Mouse (Mus musculus): ENCODE results near the gene Max.

The Max gene

GRCm38 (mm10) chr12:76961932-76962891 lies at the start of gene Max:
TSS of gene Max (minus strand) at chr12:76962201.
- peak; percentile 100 for DNase-seq (ENCODE audit: low spot score in 2 of 2)

- no peak for DNase-seq (ENCODE audit: low spot score in 2 of 2)
Observed at GRCm38 (mm10) chr12:77011092-77011720, 49.2 kb upstream of the Max start.

DNA sequence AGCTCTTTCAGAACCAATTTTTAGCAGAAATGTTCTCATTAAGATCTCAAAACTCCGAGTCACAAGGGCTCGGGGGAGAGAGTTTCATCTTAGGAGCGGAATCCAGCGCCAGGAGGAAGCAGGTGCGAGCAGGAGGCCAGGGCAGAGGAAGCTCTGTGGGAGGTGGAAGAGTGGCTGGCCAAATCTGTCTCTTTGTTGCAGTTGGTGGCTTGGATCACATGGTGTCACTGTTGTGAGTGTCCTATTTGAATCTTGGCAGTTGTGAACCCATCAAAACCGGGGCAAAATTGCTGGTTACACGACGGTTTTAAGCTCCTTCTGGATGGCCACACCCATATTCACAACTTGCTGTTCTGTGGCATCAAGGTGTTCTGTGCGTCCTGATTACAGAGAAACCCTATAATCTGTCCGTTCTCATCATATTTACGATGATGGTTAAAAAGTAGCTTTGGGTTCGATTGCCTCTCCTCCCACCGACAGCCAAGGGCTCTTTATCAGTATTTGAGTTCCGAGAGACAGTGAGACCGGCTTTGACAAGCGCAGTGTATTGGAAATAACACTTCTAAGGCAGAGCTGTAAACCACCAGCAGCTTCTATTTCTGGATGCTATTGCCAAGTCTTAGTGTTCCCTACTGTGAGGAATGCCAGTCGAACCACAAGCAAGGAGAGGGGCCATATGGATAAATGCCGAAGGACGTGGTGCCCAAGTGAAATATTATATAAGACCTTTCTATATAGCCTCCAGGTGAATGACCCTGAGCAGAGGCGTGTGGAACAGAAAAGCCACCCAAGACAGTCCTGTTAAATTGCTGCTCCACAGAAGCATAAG lies 47.4 kb upstream of the Max start:
- no peak for DNase-seq (ENCODE audit: low spot score in 2 of 2)

DNA sequence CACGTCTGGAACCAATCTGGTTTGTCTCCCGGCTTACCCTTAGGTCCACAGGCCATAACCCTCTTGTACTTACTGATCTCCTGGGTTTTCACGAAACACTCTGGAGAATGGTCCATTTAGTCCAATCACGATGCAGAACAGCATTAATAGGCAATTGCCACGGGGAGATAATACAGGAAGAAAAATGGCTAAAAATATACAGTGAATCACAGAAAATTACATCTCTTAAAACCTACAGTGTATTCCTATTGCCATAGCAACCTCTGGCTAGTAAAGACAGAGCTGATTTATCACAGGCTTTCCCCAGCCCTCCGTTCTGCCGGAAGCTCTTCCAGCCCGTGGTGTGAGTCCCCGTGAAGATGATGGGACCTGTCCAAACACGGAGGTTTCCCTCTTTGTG lies 42.9 kb upstream of the Max start:
- DNase-seq (ENCODE audit: low spot score in 2 of 2), result no peak

- DNase-seq (ENCODE audit: low spot score in 2 of 2), result no peak
Observed at GRCm38 (mm10) chr12:77002551-77003228, 40.7 kb upstream of the Max start.

DNA sequence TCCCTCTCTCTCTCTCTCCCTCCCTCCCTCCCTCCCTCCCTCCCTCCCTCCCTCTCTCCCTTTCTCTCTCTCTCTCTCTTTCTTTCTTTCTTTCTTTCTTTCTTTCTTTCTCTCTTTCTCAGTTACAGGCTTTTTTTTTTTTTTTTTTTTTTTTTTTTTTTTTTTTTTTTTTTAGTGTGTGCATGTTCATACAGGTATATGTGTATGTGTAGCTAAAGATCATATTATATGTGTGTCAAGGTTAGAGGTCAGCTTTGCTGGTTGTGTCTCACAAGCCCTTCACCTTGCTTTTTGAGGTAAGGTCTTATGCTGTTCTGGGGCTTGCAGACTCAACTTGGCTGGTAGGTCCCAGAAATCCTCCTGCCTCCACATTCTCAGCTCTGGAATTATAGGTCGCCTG lies 39.3 kb upstream of the Max start:
- no peak for DNase-seq (ENCODE audit: low spot score in 2 of 2)

DNA sequence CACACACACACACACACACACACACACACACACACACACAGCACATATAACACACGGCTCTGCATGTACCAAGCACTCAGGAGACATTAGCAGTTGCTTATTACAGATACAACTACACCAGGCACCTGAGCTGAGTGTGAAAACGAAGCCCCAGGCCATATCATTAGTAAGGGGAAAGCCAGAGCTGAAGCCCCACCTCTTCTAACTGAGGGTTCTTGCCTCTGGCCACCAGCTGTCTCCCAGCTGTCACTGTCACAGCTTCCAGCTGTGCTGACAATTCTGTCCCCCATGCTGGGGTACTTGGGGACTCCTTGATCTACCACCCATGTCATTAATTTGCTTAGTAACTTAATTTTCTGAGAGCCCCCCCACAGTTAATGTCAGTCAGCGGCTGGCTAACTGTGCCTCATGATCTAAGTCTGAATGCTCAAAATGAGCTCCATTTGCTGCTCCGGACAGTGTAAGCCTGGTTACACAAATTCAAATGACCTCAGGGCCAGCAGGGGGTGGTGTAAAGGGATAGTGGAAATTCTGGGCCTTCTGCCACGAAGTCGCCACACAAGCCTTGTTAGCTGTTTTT lies 38.8 kb upstream of the Max start:
- DNase-seq (ENCODE audit: low spot score in 2 of 2), result no peak

GRCm38 (mm10) chr12:77000096-77000704 lies 38.2 kb upstream of the Max start:
- peak in 1 of 2 experiments; percentile 27 for DNase-seq (ENCODE audit: low spot score in 2 of 2)

- no peak for DNase-seq (ENCODE audit: low spot score in 2 of 2)
Observed at GRCm38 (mm10) chr12:76994766-76995165, 32.8 kb upstream of the Max start.

DNA sequence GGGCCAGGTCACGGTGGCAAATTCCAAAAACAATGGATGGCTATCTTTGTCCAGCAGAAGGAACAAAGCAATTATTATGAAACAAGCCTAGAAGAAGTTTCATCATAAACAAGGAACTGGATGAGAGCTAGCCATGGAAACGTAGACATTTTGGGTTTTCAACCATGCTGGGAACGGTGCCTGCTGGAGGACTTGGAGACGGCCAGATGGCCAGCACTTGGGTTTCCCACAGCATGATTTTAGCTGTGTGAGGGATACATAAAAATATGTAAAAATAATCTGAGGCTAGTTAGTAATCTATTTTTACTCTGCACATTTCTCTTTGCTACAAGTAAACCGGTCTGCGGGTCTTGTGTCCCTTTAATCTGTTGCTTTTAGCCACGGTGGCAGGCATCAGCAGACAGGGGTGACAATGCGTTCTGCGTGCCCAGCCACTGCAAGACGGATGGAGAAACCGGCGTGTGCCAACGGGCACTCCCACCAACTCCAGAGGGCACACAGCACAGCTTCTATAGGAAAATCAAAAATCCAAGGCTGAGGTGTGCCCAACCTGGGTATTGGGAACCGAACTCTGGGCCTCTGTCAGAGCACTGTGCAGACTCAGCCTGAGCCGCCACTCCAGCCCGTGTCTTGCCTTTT lies 31.0 kb upstream of the Max start:
- peak; percentile 56 to 61 for DNase-seq (ENCODE audit: low spot score in 2 of 2)

GRCm38 (mm10) chr12:76982818-76983471 lies 20.9 kb upstream of the Max start:
- no peak for DNase-seq (ENCODE audit: low spot score in 2 of 2)

GRCm38 (mm10) chr12:76979530-76979929 lies 17.5 kb upstream of the Max start:
- DNase-seq (ENCODE audit: low spot score in 2 of 2), result no peak

DNA sequence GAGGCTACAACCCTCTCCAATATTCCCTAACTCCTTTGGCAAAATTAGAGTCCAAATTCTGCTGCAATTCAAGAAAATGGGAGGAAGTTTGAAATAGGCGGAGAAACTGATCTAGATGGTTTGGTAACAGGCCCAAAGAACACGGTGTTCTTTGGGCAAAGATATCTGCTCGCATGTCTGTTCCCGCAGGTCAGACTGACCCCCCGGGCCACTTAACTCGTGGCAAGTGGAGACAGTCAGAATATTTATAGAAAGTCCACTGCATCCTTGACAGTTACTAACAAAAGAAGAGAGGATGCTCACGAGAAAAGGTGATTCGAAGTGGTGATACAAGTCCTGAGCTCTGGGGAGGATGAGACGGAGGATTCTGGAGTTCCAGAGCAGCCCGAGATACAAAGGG lies 10.7 kb upstream of the Max start:
- DNase-seq (ENCODE audit: low spot score in 2 of 2), result no peak

DNA sequence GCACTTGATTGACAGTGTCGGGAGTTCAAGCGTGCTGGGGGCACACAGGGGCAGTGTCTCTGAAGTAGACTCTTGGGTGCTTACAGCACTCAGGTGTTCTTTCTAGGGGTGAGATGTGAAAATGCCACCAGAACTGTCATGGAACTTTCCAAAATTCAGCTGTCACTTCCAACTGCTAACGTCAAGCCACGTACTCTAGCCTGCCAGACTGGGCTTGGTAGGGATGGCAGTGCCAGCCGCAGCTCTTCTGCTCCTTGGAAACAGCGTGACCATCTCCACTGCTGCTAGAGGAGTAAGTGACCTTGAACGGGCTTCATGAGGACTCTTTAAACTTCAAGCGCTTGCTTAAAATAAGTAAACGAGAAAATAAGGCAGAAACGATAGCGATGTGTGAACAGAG lies 10.2 kb upstream of the Max start:
- no peak for DNase-seq (ENCODE audit: low spot score in 2 of 2)

DNA sequence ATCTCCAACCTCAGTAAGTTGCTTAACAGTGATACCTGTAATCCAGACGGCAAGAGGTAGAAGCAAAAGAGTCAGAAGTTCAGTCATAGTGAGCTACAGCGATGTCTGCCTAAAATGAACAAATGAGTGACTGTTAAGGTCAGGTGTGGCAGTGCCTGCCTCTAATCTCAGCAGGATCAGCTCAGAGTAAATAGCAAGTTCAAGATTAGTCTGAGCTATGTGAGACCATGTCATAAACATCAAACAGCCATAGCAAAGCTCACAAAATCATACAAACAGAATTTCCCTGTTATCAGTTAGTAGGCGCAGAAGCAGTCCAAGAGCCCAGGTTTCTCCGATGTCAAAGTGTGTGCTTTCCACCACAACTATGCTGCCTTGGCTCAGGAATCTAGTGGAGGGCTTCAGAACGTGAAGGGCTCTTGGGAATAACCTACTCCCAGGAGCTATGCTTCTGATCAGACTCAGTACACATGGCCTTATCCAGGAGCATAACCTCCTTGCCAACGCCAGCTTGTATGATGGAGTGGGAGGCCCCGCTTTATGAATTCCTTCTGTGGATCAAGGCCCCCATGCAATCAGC lies 9.7 kb upstream of the Max start:
- DNase-seq (ENCODE audit: low spot score in 2 of 2), result no peak

DNA sequence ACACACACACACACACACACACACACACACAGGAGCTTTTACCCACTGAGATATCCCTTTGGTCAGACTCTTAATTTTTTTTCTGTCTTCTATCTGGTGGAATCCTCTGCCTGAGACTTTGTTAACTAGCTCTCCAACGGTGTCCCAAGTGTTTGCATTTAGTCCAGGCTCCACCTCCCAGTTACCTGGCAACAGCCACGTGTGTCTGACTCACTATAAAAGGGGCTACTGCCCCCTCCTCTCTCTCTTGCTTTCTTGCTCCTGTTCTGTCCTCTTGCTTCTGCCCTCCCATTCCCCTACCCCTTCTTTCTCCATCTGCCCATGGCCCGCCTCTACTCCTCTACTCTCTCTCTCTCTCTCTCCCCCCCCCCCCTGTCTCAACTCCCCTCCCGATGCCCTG lies 3.9 kb upstream of the Max start:
- no peak for DNase-seq (ENCODE audit: low spot score in 2 of 2)

- DNase-seq (ENCODE audit: low spot score in 2 of 2), result no peak
Observed at GRCm38 (mm10) chr12:76965089-76965488, 3.1 kb upstream of the Max start.

DNA sequence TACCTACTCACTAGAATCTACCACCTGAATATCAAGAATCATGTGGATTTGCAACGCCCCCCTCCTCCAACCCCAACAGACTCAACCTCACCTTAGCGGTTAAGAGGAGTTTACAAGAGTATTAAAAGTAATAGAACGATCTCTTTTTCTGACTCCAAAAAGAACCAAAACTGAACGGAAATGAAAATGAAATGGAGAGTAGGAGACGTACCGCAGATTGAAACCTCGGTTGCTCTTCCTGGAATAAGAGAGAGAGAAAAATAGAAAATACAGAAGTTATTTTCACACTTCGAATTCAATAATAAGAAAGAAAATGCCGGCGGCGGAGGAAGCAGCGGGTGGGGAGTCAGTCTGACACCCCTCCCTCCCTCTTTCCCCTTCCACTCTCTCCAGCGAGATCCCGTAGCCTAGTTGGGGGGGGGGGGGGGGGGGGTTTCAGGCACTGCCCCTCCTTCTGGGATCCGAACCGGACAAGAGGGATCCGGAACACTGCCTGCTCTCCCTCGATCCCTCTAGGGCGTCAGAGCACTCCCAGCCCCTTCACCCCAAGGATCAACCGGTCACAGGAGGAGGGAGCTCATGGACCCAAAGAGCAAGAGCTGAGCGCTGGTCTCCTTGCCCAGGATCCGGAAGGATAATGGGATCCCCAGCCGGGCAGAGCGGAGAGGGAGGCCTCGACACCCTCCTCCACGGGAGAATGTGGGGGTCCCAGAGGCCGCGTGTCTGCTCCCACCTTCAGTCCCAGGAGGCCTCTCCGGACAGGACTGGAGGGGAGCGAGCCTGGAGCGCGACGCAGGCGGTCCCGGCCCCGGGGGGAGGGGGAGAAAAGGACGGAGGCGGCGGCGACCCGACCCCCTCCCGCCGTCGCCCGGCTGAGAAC lies 709 bp downstream of the Max start:
- no peak for DNase-seq (ENCODE audit: low spot score in 2 of 2)
